Mouse (Mus musculus): ENCODE measurements around the gene Dpf2.

Dpf2 gene

GRCm38 (mm10) chr19:5863776-5864175, 49.0 kb downstream of the Dpf2 start:
- no peak for DNase-seq (ENCODE audit: low spot score in 2 of 2)

GRCm38 (mm10) chr19:5862335-5863085, 50.3 kb downstream of the Dpf2 start:
- DNase-seq (ENCODE audit: low spot score in 2 of 2) = no peak

GRCm38 (mm10) chr19:5856604-5857003, 56.2 kb downstream of the Dpf2 start:
- no peak for DNase-seq (ENCODE audit: low spot score in 2 of 2)

- DNase-seq (ENCODE audit: low spot score in 2 of 2) = no peak
Measured at GRCm38 (mm10) chr19:5852035-5852722, 60.6 kb downstream of the Dpf2 start.

- DNase-seq (ENCODE audit: low spot score in 2 of 2) = no peak
Measured at GRCm38 (mm10) chr19:5851481-5851971, 61.3 kb downstream of the Dpf2 start.

- no peak for DNase-seq (ENCODE audit: low spot score in 2 of 2)
Measured at GRCm38 (mm10) chr19:5850860-5851259, 62.0 kb downstream of the Dpf2 start.

- peak; percentile 94 to 98 for DNase-seq (ENCODE audit: low spot score in 2 of 2)
Measured at GRCm38 (mm10) chr19:5849843-5850527, 62.8 kb downstream of the Dpf2 start.

- DNase-seq (ENCODE audit: low spot score in 2 of 2) = peak; percentile 54 to 75
Measured at GRCm38 (mm10) chr19:5848826-5849672, 63.8 kb downstream of the Dpf2 start.

GRCm38 (mm10) chr19:5848032-5848825, 64.6 kb downstream of the Dpf2 start:
- peak; percentile 86 to 88 for DNase-seq (ENCODE audit: low spot score in 2 of 2)

- peak in 1 of 2 experiments; percentile 52 for DNase-seq (ENCODE audit: low spot score in 2 of 2)
Measured at GRCm38 (mm10) chr19:5847306-5847796, 65.5 kb downstream of the Dpf2 start.

GRCm38 (mm10) chr19:5846557-5847305, 66.1 kb downstream of the Dpf2 start:
- DNase-seq (ENCODE audit: low spot score in 2 of 2) = peak; percentile 69 to 84
